Mouse (Mus musculus) forebrain, postnatal 0 days (tissue): ENCODE measurements around the gene Grn. TPM values are rescaled to one million over a fixed set of nuclear protein-coding genes. Genes with fewer than 3 reads are reported as not detected.
A peak's percentile ranks its signal among the peaks of the same experiment; 100 is the strongest.

ENCODE experiments used
- ATAC-seq: fragments of 200-750 bp; cut with Nextera tagmentation; 2 replicates; pipeline ENCODE4 v1.8.0; 2017; ENCODE audit warnings: mild to moderate bottlenecking, moderate library complexity
- DNase-seq: peaks from one replicate; pipeline ENCODE4 v3.0.0-alpha.2; 2015
- H3K27ac ChIP-seq: fragments of 300-500 bp; sonication (generic); 2 replicates; pipeline ENCODE4 v1.5.1; 2014; ENCODE audit warnings: low read depth, mild to moderate bottlenecking, antibody characterized with exemption, low read length, moderate library complexity, mixed read lengths
- H3K27me3 ChIP-seq: fragments of 300-500 bp; sonication (generic); 2 replicates; pipeline ENCODE4 v1.6.1; 2014; ENCODE audit warnings: mild to moderate bottlenecking, low read length, mixed read lengths; ENCODE audit not compliant: insufficient read depth
- H3K36me3 ChIP-seq: fragments of 300-500 bp; sonication (generic); 2 replicates; pipeline ENCODE4 v1.6.1; 2014; ENCODE audit warnings: mild to moderate bottlenecking, moderate library complexity; ENCODE audit not compliant: insufficient read depth
- H3K4me1 ChIP-seq: fragments of 300-500 bp; sonication (generic); 2 replicates; pipeline ENCODE4 v1.6.1; 2014; ENCODE audit warnings: antibody characterized with exemption; ENCODE audit not compliant: insufficient read depth
- H3K4me2 ChIP-seq: fragments of 300-500 bp; sonication (generic); 2 replicates; pipeline ENCODE4 v1.6.1; 2014; ENCODE audit warnings: low read depth, mild to moderate bottlenecking, moderate library complexity
- H3K4me3 ChIP-seq: fragments of 300-500 bp; sonication (generic); 2 replicates; pipeline ENCODE4 v1.5.1; 2014; ENCODE audit warnings: low read depth, low read length, mixed read lengths
- H3K9ac ChIP-seq: fragments of 300-500 bp; sonication (generic); 2 replicates; pipeline ENCODE4 v1.6.1; 2014; ENCODE audit warnings: mild to moderate bottlenecking
- H3K9me3 ChIP-seq: fragments of 300-500 bp; sonication (generic); 2 replicates; pipeline ENCODE4 v1.6.1; 2016; ENCODE audit warnings: low read length
- CTCF ChIP-seq: sonication (generic); IDR thresholded peaks from 2 replicates; pipeline ENCODE4 v1.5.1; 2016; ENCODE audit warnings: antibody characterized with exemption, control low read depth, low read depth
- WGBS: fragments of 180-500 bp; shearing (Covaris S2); extraction: QIAGEN DNeasy Blood & Tissue Kit; methylation state at CpG from one replicate; pipeline ENCODE4 v1.1.7; 2014; 5-methylcytosine and 5-hydroxymethylcytosine counted together
- polyA plus RNA-seq: library from polyadenylated mRNA; unstranded; fragments of >200 nt; fragmentation: Nextera tagmentation; extraction: Ambion mirVana; gene quantifications from 2 replicates; pipeline ENCODE4 v1.2.1, GENCODE M21; 2015
- total RNA-seq: library from RNA; depleted of rRNA; stranded (reverse); fragments of >200 nt; gene quantifications from 2 replicates; pipeline ENCODE4 v1.2.3, GENCODE M21; 2014

The Grn gene
- total and polyA plus RNA-seq, 2 experiments from 2014 or later = 66.2 to 86.6 TPM

GRCm38 (mm10) chr11:102453131-102453530, 23.0 kb downstream of the Grn start:
- H3K4me1 ChIP-seq = peaks cover 7% of the 10 kb centered on the region; the same call in 1 of the 2 replicates

GRCm38 (mm10) chr11:102455740-102456396, 25.8 kb downstream of the Grn start:
- peak; percentile 84 for ATAC-seq
- peak overlapping the region; percentile 35; the same call in 1 of the 2 replicates for H3K27ac ChIP-seq

More at GRCm38 (mm10) chr11:102453131-102453530, 23.0 kb downstream of the Grn start:
- H3K36me3 ChIP-seq = no peaks in the 10 kb centered on the region
- no peak overlapping the region for H3K4me3 ChIP-seq
- no peak overlapping the region for H3K9ac ChIP-seq
- no peak for DNase-seq
- no peaks in the 10 kb centered on the region for H3K9me3 ChIP-seq
- TF ChIP-seq CTCF = no peak
- no peaks in the 10 kb centered on the region for H3K27me3 ChIP-seq
- ATAC-seq = no peak
- 29% methylated on average over 10 of the region's 10 CpGs for WGBS
- H3K4me2 ChIP-seq = no peak overlapping the region
- H3K27ac ChIP-seq = no peak overlapping the region

GRCm38 (mm10) chr11:102460541-102460940, 30.4 kb downstream of the Grn start:
- WGBS = 61% methylated on average over 16 of the region's 16 CpGs
- ATAC-seq (no peak), DNase-seq (no peak)
- no peak overlapping the region for H3K27ac ChIP-seq
- no peaks in the 10 kb centered on the region for H3K27me3 ChIP-seq
- no peak overlapping the region for H3K4me3 ChIP-seq
- no peak for TF ChIP-seq CTCF
- no peaks in the 10 kb centered on the region; the same call in 1 of the 2 replicates for H3K4me1 ChIP-seq
- no peaks in the 10 kb centered on the region for H3K36me3 ChIP-seq
- H3K9me3 ChIP-seq = no peaks in the 10 kb centered on the region
- H3K4me2 ChIP-seq = no peak overlapping the region
- H3K9ac ChIP-seq = no peak overlapping the region

More at GRCm38 (mm10) chr11:102455740-102456396, 25.8 kb downstream of the Grn start:
- no peaks in the 10 kb centered on the region for H3K36me3 ChIP-seq
- H3K4me2 ChIP-seq = peak overlapping the region; percentile 90
- peak; percentile 49 for TF ChIP-seq CTCF
- H3K9me3 ChIP-seq = no peaks in the 10 kb centered on the region
- H3K4me1 ChIP-seq = 0 out of 2 replicates have a peak, but pooled peaks cover 4% of the 10 kb centered on the region
- DNase-seq = peak; percentile 79
- peak overlapping the region; percentile 55 for H3K4me3 ChIP-seq
- H3K27me3 ChIP-seq = no peaks in the 10 kb centered on the region
- peak overlapping the region; percentile 67 for H3K9ac ChIP-seq
- WGBS = under 1% methylated on average over 40 of the region's 40 CpGs

DNA sequence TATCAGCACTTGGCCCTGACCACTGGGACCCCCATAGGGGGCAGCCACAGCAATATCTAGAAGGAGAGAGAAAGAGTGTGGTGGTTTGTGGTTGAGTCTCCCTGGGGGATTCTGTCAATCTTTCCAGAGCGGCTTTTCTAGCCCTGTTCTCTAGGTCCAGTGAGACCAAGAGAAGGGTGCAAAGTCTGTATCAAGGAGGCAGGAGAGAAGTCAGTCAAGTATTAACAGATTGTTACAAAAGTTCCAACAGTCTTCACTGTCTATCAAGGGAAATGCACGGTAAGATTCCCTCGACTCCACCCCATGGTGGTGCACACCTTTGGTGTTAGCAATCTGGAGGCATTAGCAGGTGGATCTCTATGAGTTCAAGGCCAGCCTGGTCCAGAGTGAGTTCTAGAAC, 31.6 kb downstream of the Grn start:
- H3K4me2 ChIP-seq = no peak overlapping the region
- DNase-seq = no peak
- H3K27ac ChIP-seq = no peak overlapping the region
- H3K9ac ChIP-seq = no peak overlapping the region
- 83% methylated on average over 3 of the region's 3 CpGs for WGBS
- no peaks in the 10 kb centered on the region for H3K27me3 ChIP-seq
- no peak for TF ChIP-seq CTCF
- no peaks in the 10 kb centered on the region for H3K9me3 ChIP-seq
- ATAC-seq = no peak
- H3K36me3 ChIP-seq = no peaks in the 10 kb centered on the region
- H3K4me3 ChIP-seq = no peak overlapping the region
- H3K4me1 ChIP-seq = no peaks in the 10 kb centered on the region; the same call in 1 of the 2 replicates

- no peak for DNase-seq
- 93% methylated on average over 6 of the region's 6 CpGs for WGBS
- no peak for TF ChIP-seq CTCF
- no peak for ATAC-seq
- Histone ChIP-seq H3K9ac (no peak overlapping the region), H3K36me3 (no peaks in the 10 kb centered on the region), H3K4me3 (no peak overlapping the region), H3K27me3 (no peaks in the 10 kb centered on the region), H3K4me1 (peaks cover 5% of the 10 kb centered on the region), H3K4me2 (no peak overlapping the region), H3K9me3 (no peaks in the 10 kb centered on the region), H3K27ac (no peak overlapping the region)
Observed at GRCm38 (mm10) chr11:102464901-102465300, 34.8 kb downstream of the Grn start.

GRCm38 (mm10) chr11:102465713-102466436, 35.8 kb downstream of the Grn start:
- peaks cover 5% of the 10 kb centered on the region for H3K4me1 ChIP-seq
- H3K36me3 ChIP-seq = no peaks in the 10 kb centered on the region
- H3K4me2 ChIP-seq = 0 out of 2 replicates have a peak overlapping the region, but pooled peaks have one; percentile 17
- H3K9me3 ChIP-seq = no peaks in the 10 kb centered on the region
- WGBS = 10% methylated on average over 26 of the region's 26 CpGs
- no peak for TF ChIP-seq CTCF
- no peak overlapping the region for H3K4me3 ChIP-seq
- peak; percentile 81 for DNase-seq
- no peaks in the 10 kb centered on the region for H3K27me3 ChIP-seq
- 0 out of 2 replicates have a peak overlapping the region, but pooled peaks have one; percentile 6 for H3K27ac ChIP-seq
- ATAC-seq = peak; percentile 70
- H3K9ac ChIP-seq = no peak overlapping the region
